Mouse (Mus musculus) hindbrain, postnatal 0 days (tissue): ENCODE results near the gene Rwdd4a. TPM values are rescaled to one million over a fixed set of nuclear protein-coding genes. Genes with fewer than 3 reads are reported as not detected.

Experiments
- ATAC-seq: fragments of 200-750 bp; cut with Nextera tagmentation; 2 replicates; pipeline ENCODE4 v1.8.0; 2017; ENCODE audit warnings: mild to moderate bottlenecking, moderate TSS enrichment, moderate library complexity
- DNase-seq: peaks from one replicate; pipeline ENCODE4 v3.0.0-alpha.2; 2015; ENCODE audit warnings: low spot score
- H3K27ac ChIP-seq: fragments of 300-500 bp; sonication (generic); 2 replicates; pipeline ENCODE4 v1.5.1; 2014; ENCODE audit warnings: mild to moderate bottlenecking
- H3K27me3 ChIP-seq: fragments of 300-500 bp; sonication (generic); 2 replicates; pipeline ENCODE4 v1.6.1; 2014; ENCODE audit warnings: low read length, mixed read lengths; ENCODE audit not compliant: insufficient read depth
- H3K36me3 ChIP-seq: fragments of 300-500 bp; sonication (generic); 2 replicates; pipeline ENCODE4 v1.6.1; 2014; ENCODE audit warnings: low read length, mixed read lengths; ENCODE audit not compliant: insufficient read depth
- H3K4me1 ChIP-seq: fragments of 300-500 bp; sonication (generic); 2 replicates; pipeline ENCODE4 v1.6.1; 2014; ENCODE audit warnings: antibody characterized with exemption, low read length, mixed read lengths; ENCODE audit not compliant: insufficient read depth
- H3K4me2 ChIP-seq: fragments of 300-500 bp; sonication (generic); 2 replicates; pipeline ENCODE4 v1.6.1; 2014; ENCODE audit warnings: low read depth, mild to moderate bottlenecking, low read length, moderate library complexity, mixed read lengths
- H3K4me3 ChIP-seq: fragments of 300-500 bp; sonication (generic); 2 replicates; pipeline ENCODE4 v1.5.1; 2014; ENCODE audit warnings: low read length
- H3K9ac ChIP-seq: fragments of 300-500 bp; sonication (generic); replicated peaks from 2 replicates; pipeline ENCODE4 v1.6.1; 2014; ENCODE audit warnings: mild to moderate bottlenecking, low read length, moderate library complexity, mixed read lengths
- H3K9me3 ChIP-seq: fragments of 300-500 bp; sonication (generic); 2 replicates; pipeline ENCODE4 v1.6.1; 2016; ENCODE audit warnings: low read length, mixed read lengths
- CTCF ChIP-seq: IDR thresholded peaks from 2 replicates; pipeline ENCODE4 v1.5.1; 2016; ENCODE audit warnings: antibody characterized with exemption, control low read depth, low read depth
- whole genome bisulfite sequencing: fragments of 180-500 bp; shearing (Covaris S2); extraction: QIAGEN DNeasy Blood & Tissue Kit; methylation state at CpG from one replicate; pipeline ENCODE4 v1.1.7; 2014; 5-methylcytosine and 5-hydroxymethylcytosine counted together
- microRNA-seq, 2 experiments: library from miRNA; unstranded; fragments of <30 nt; microRNA quantifications; one replicate each; pipeline ENCODE4; 2016
- polyA plus RNA-seq: library from polyadenylated mRNA; unstranded; fragments of >200 nt; fragmentation: Nextera tagmentation; extraction: Ambion mirVana; gene quantifications from 2 replicates; pipeline ENCODE4 v1.2.1, GENCODE M21; 2015
- total RNA-seq: library from RNA; depleted of rRNA; stranded (reverse); fragments of >200 nt; gene quantifications from 2 replicates; pipeline ENCODE4 v1.2.3, GENCODE M21; 2014; rRNA removed

The Rwdd4a gene
- total and polyA plus RNA-seq, 2 experiments from 2014 or later: 11.0 to 32.2 TPM

GRCm38 (mm10) chr8:47570161-47570560 lies 36.7 kb downstream of the Rwdd4a start:
- Histone ChIP-seq H3K9me3 (no peaks in the 10 kb centered on the region), H3K4me2 (no peak overlapping the region), H3K4me1 (no peaks in the 10 kb centered on the region), H3K4me3 (no peak overlapping the region), H3K27ac (no peak overlapping the region), H3K36me3 (no peaks in the 10 kb centered on the region), H3K9ac (no peak overlapping the region), H3K27me3 (no peaks in the 10 kb centered on the region)
- ATAC-seq (no peak), DNase-seq (peak; percentile 43)
- TF ChIP-seq CTCF: peak; percentile 14; the same call in 1 of the 2 replicates
- 69% methylated on average over 6 of the region's 6 CpGs for WGBS

- Histone ChIP-seq H3K27ac (no peak overlapping the region), H3K4me1 (no peaks in the 10 kb centered on the region), H3K9ac (no peak overlapping the region), H3K36me3 (no peaks in the 10 kb centered on the region), H3K27me3 (no peaks in the 10 kb centered on the region), H3K4me3 (no peak overlapping the region), H3K4me2 (no peak overlapping the region), H3K9me3 (no peaks in the 10 kb centered on the region)
- no peak for TF ChIP-seq CTCF
- DNase-seq (no peak), ATAC-seq (no peak)
- WGBS: 85% methylated on average over 7 of the region's 7 CpGs
These were observed 40.0 kb downstream of the Rwdd4a start for GRCm38 (mm10) chr8:47573482-47573881.

- WGBS: 71% methylated on average over 7 of the region's 7 CpGs
- Histone ChIP-seq H3K36me3 (no peaks in the 10 kb centered on the region), H3K27me3 (no peaks in the 10 kb centered on the region), H3K27ac (no peak overlapping the region), H3K4me1 (no peaks in the 10 kb centered on the region), H3K4me3 (no peak overlapping the region), H3K9me3 (no peaks in the 10 kb centered on the region), H3K9ac (no peak overlapping the region), H3K4me2 (no peak overlapping the region)
- ATAC-seq (peak; percentile 63; the same call in 1 of the 2 replicates), DNase-seq (peak; percentile 19)
- TF ChIP-seq CTCF: no peak
These were observed 48.0 kb downstream of the Rwdd4a start for GRCm38 (mm10) chr8:47581454-47581853.

- H3K4me1 ChIP-seq: no peaks in the 10 kb centered on the region
- no peak overlapping the region for H3K27ac ChIP-seq
- no peak for ATAC-seq
- H3K9me3 ChIP-seq: no peaks in the 10 kb centered on the region
- no peak overlapping the region for H3K4me3 ChIP-seq
- no peak overlapping the region for H3K4me2 ChIP-seq
- H3K36me3 ChIP-seq: no peaks in the 10 kb centered on the region
- no peak for TF ChIP-seq CTCF
- 92% methylated on average over 5 of the region's 5 CpGs for WGBS
- no peak for DNase-seq
- no peak overlapping the region for H3K9ac ChIP-seq
- no peaks in the 10 kb centered on the region for H3K27me3 ChIP-seq
These were observed 55.2 kb downstream of the Rwdd4a start for GRCm38 (mm10) chr8:47588616-47589015.

GRCm38 (mm10) chr8:47590400-47590799 lies 56.9 kb downstream of the Rwdd4a start:
- Histone ChIP-seq H3K4me2 (peak overlapping the region; percentile 38), H3K4me1 (no peaks in the 10 kb centered on the region), H3K27ac (no peak overlapping the region), H3K36me3 (no peaks in the 10 kb centered on the region), H3K9me3 (no peaks in the 10 kb centered on the region), H3K9ac (no peak overlapping the region), H3K27me3 (no peaks in the 10 kb centered on the region), H3K4me3 (peak overlapping the region; percentile 7; the same call in 1 of the 2 replicates)
- DNase-seq: peak; percentile 20
- ATAC-seq: peak; percentile 67; the same call in 1 of the 2 replicates
- no peak for TF ChIP-seq CTCF
- WGBS: 26% methylated on average over 10 of the region's 10 CpGs

DNA sequence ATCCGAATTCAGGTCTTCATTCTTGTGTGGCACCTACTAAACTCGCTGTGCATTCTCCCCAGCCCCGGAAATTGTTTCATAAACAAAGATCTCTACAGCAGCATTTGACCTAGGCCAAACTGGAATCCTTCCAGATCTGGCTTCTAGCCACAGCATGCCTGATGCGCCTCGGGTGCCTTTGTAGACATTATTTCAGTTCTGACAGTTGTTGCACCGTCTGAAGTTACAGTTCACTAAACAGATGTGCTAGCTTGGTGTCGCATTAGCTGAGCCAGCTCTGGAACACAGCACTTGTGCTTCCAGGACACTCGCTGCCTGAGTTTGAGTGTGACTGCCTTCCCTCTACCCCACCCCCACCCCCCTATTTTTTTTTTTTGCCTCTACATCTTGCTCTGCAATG lies 67.2 kb downstream of the Rwdd4a start:
- Histone ChIP-seq H3K4me1 (no peaks in the 10 kb centered on the region), H3K27ac (no peak overlapping the region), H3K4me3 (no peak overlapping the region), H3K9ac (no peak overlapping the region), H3K27me3 (no peaks in the 10 kb centered on the region), H3K4me2 (no peak overlapping the region), H3K9me3 (no peaks in the 10 kb centered on the region), H3K36me3 (no peaks in the 10 kb centered on the region)
- no peak for ATAC-seq
- WGBS: 52% methylated on average over 8 of the region's 8 CpGs
- TF ChIP-seq CTCF: no peak
- no peak for DNase-seq

Small RNA genes within 50 kb of the gene (microRNA-seq; reads per million reads assigned to microRNA genes)
- gene Gm27409: 0 reads per million in 2 experiments

Other genes starting within 250 kb of the Rwdd4a start
- 94.5 and 101 TPM in 2 replicates for gene Stox2, start 87.3 kb upstream of the Rwdd4a start, total RNA-seq
- gene Stox2, start 87.3 kb upstream of the Rwdd4a start, polyA plus RNA-seq: 36.3 and 36.7 TPM in 2 replicates
- gene Trappc11, start 194 bp upstream of the Rwdd4a start, total RNA-seq: 37.0 and 40.4 TPM in 2 replicates
- 25.3 and 26.3 TPM in 2 replicates for gene Trappc11, start 194 bp upstream of the Rwdd4a start, polyA plus RNA-seq
- gene Ing2, start 141.9 kb downstream of the Rwdd4a start, total RNA-seq: 5.2 and 6.1 TPM in 2 replicates
- gene Ing2, start 141.9 kb downstream of the Rwdd4a start, polyA plus RNA-seq: 8.4 and 9.6 TPM in 2 replicates
- 22.4 and 33.6 TPM in 2 replicates for gene Cdkn2aip, start 180.3 kb downstream of the Rwdd4a start, total RNA-seq
- gene Cdkn2aip, start 180.3 kb downstream of the Rwdd4a start, polyA plus RNA-seq: 23.0 and 26.6 TPM in 2 replicates